Mouse (Mus musculus) stomach, embryonic 16.5 days (tissue): ENCODE data around the gene Pgam1. TPM values are rescaled to one million over a fixed set of nuclear protein-coding genes. Genes with fewer than 3 reads are reported as not detected.
"Not testable (repeated sequence)": the region's sequence is repeated elsewhere in the genome, so short reads cannot be mapped to it uniquely, and the experiment has no call there.

Experiments used
- ATAC-seq: fragments of 200-750 bp; cut with Nextera tagmentation; 2 replicates; pipeline ENCODE4 v1.8.0; 2017; ENCODE audit warnings: moderate number of reproducible peaks, moderate TSS enrichment; ENCODE audit not compliant: insufficient read depth, low FRiP score
- H3K27ac ChIP-seq: fragments of 300-500 bp; sonication (generic); 2 replicates; pipeline ENCODE4 v1.5.1; 2014; ENCODE audit warnings: low read length
- H3K27me3 ChIP-seq: fragments of 300-500 bp; sonication (generic); 2 replicates; pipeline ENCODE4 v1.6.1; 2014; ENCODE audit warnings: low read length, control low read depth, mixed read lengths; ENCODE audit not compliant: control insufficient read depth, insufficient read depth
- H3K36me3 ChIP-seq: fragments of 300-500 bp; sonication (generic); 2 replicates; pipeline ENCODE4 v1.6.1; 2014; ENCODE audit warnings: low read length; ENCODE audit not compliant: control insufficient read depth, insufficient read depth
- H3K4me1 ChIP-seq: fragments of 300-500 bp; sonication (generic); 2 replicates; pipeline ENCODE4 v1.6.1; 2014; ENCODE audit warnings: low read length, control low read depth, mixed read lengths; ENCODE audit not compliant: control insufficient read depth, insufficient read depth
- H3K4me2 ChIP-seq: fragments of 300-500 bp; sonication (generic); 2 replicates; pipeline ENCODE4 v1.6.1; 2014; ENCODE audit warnings: low read depth, low read length, mixed read lengths
- H3K4me3 ChIP-seq: fragments of 300-500 bp; sonication (generic); replicated peaks from 2 replicates; pipeline ENCODE4 v1.5.1; 2014; ENCODE audit warnings: mild to moderate bottlenecking, low read length
- H3K9ac ChIP-seq: fragments of 300-500 bp; sonication (generic); 2 replicates; pipeline ENCODE4 v1.6.1; 2014; ENCODE audit warnings: low read length
- H3K9me3 ChIP-seq: fragments of 300-500 bp; sonication (generic); replicated peaks from 2 replicates; pipeline ENCODE4 v1.6.1; 2016; ENCODE audit warnings: low read length, control low read depth; ENCODE audit not compliant: control insufficient read depth
- WGBS: fragments of 180-500 bp; shearing (Covaris S2); extraction: QIAGEN DNeasy Blood & Tissue Kit; methylation state at CpG from one replicate; pipeline ENCODE4 v1.1.7; 2014; 5-methylcytosine and 5-hydroxymethylcytosine counted together
- polyA plus RNA-seq: library from polyadenylated mRNA; unstranded; fragments of >200 nt; fragmentation: Nextera tagmentation; extraction: Ambion mirVana; gene quantifications from 2 replicates; pipeline ENCODE4 v1.2.1, GENCODE M21; 2015

Pgam1 gene
- 706 and 744 TPM in 2 replicates for polyA plus RNA-seq

GRCm38 (mm10) chr19:41911178-41912073 lies at the start of gene Pgam1:
Gene Pgam1, plus strand, starts transcription at chr19:41911923.
- Histone ChIP-seq H3K9ac (peak within 1 kb of the TSS; percentile 100), H3K4me3 (peak within 1 kb of the TSS; percentile 100), H3K27me3 (no peaks in the 10 kb centered on the region), H3K9me3 (no peaks in the 10 kb centered on the region), H3K4me1 (peaks cover 32% of the 10 kb centered on the region), H3K27ac (peak within 1 kb of the TSS; percentile 96), H3K4me2 (peak within 1 kb of the TSS; percentile 82), H3K36me3 (peaks cover 9% of the 10 kb centered on the region; the same call in 1 of the 2 replicates)
- peak; percentile 96 for ATAC-seq
- WGBS, result 5% methylated on average over 54 of the region's 54 CpGs

GRCm38 (mm10) chr19:41866707-41867106 lies 45.0 kb upstream of the Pgam1 start:
- Histone ChIP-seq H3K27ac (no peak overlapping the region), H3K9me3 (no peaks in the 10 kb centered on the region), H3K9ac (no peak overlapping the region), H3K4me2 (no peak overlapping the region), H3K36me3 (peaks cover 8% of the 10 kb centered on the region; the same call in 1 of the 2 replicates), H3K4me1 (no peaks in the 10 kb centered on the region), H3K4me3 (no peak overlapping the region), H3K27me3 (no peaks in the 10 kb centered on the region)
- WGBS, result 87% methylated on average over 8 of the region's 8 CpGs
- ATAC-seq, result no peak

- no peak overlapping the region for H3K4me3 ChIP-seq
- no peaks in the 10 kb centered on the region for H3K4me1 ChIP-seq
- 0 out of 2 replicates have a peak, but pooled peaks cover 5% of the 10 kb centered on the region for H3K36me3 ChIP-seq
- H3K9ac ChIP-seq, result no peak overlapping the region
- no peak overlapping the region for H3K27ac ChIP-seq
- no peak for ATAC-seq
- WGBS, result 98% methylated on average over 5 of the region's 5 CpGs
- H3K9me3 ChIP-seq, result no peaks in the 10 kb centered on the region
- H3K27me3 ChIP-seq, result no peaks in the 10 kb centered on the region
- H3K4me2 ChIP-seq, result no peak overlapping the region
Observed at GRCm38 (mm10) chr19:41869296-41869695, 42.4 kb upstream of the Pgam1 start.

DNA sequence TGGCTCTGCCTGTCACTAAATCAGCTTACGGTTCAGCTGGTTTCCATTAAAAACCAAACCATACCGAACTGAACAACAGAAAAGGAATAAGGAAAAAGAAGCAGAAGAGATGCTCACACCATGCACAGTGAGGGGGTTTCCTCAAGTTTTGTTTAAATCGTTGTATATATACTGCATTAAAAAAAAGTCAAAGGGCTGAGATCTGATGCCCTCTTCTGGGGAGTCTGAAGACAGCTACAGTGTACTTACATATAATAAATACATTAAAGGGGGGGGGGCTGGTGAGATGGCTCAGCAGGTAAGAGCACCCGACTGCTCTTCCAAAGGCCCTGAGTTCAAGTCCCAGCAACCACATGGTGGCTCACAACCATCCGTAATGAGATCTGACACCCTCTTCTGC lies 41.8 kb upstream of the Pgam1 start:
- not testable (repeated sequence) for H3K36me3 ChIP-seq, H3K4me3 ChIP-seq, H3K4me2 ChIP-seq, H3K9ac ChIP-seq, H3K27me3 ChIP-seq, H3K4me1 ChIP-seq, ATAC-seq, H3K9me3 ChIP-seq, H3K27ac ChIP-seq
- WGBS, result 79% methylated on average over 5 of the region's 5 CpGs

DNA sequence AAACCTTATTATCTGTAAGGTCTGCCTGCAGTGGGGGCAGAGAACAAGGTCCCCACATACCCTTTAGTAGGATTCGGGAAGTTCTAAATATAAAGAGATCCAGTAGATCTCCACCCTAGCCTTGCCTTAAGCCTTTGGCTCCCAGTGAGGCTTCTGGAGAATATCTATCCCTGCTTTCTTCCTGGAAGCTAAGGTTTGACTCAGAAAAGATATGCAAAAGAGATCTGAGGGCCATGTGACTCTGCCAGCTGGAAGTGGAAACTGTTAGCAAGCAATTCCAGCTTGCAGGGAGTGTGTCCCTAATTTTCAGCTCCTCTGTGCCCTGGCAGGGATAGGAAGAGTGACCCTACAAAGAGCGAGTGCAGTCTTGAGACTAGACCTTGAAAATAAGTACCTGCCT lies 39.4 kb upstream of the Pgam1 start:
- H3K9ac ChIP-seq, result no peak overlapping the region
- H3K4me1 ChIP-seq, result no peaks in the 10 kb centered on the region
- no peaks in the 10 kb centered on the region for H3K27me3 ChIP-seq
- H3K27ac ChIP-seq, result no peak overlapping the region
- no peak overlapping the region for H3K4me3 ChIP-seq
- no peak overlapping the region for H3K4me2 ChIP-seq
- H3K36me3 ChIP-seq, result 0 out of 2 replicates have a peak, but pooled peaks cover 5% of the 10 kb centered on the region
- WGBS, result 87% methylated on average over 2 of the region's 2 CpGs
- ATAC-seq, result no peak
- H3K9me3 ChIP-seq, result no peaks in the 10 kb centered on the region

GRCm38 (mm10) chr19:41874356-41874755 lies 37.4 kb upstream of the Pgam1 start:
- WGBS, result 91% methylated on average over 14 of the region's 14 CpGs

DNA sequence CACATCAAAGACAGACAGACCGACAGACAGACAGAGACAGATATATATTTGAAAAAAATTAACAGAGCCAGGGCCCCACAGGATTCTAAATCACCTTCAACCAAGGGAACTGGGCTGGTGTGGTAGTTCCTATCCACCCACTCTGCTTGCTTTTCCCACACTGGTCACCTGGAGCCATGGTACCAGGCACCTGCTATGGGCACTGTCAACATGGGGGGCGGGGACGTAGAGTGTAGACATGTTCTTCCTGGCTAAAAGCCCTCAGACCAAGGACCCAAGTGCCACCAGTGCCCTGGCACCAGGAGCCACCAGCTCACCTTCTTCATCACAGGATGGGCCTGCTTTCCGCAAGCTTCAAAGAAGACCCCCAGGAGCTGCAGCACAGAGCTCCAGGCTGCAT lies 29.9 kb upstream of the Pgam1 start:
- no peak for ATAC-seq
- H3K27me3 ChIP-seq, result no peaks in the 10 kb centered on the region
- H3K4me1 ChIP-seq, result no peaks in the 10 kb centered on the region
- H3K4me2 ChIP-seq, result no peak overlapping the region
- H3K9me3 ChIP-seq, result no peaks in the 10 kb centered on the region
- no peak overlapping the region for H3K27ac ChIP-seq
- H3K36me3 ChIP-seq, result no peaks in the 10 kb centered on the region
- H3K9ac ChIP-seq, result no peak overlapping the region
- 93% methylated on average over 4 of the region's 4 CpGs for WGBS
- H3K4me3 ChIP-seq, result no peak overlapping the region

More at GRCm38 (mm10) chr19:41874356-41874755, 37.4 kb upstream of the Pgam1 start:
- ATAC-seq, result no peak
- Histone ChIP-seq H3K27me3 (no peaks in the 10 kb centered on the region), H3K4me1 (no peaks in the 10 kb centered on the region), H3K27ac (no peak overlapping the region), H3K4me2 (no peak overlapping the region), H3K9ac (no peak overlapping the region), H3K36me3 (0 out of 2 replicates have a peak, but pooled peaks cover 2% of the 10 kb centered on the region), H3K9me3 (no peaks in the 10 kb centered on the region), H3K4me3 (no peak overlapping the region)

GRCm38 (mm10) chr19:41883882-41884281 lies 27.8 kb upstream of the Pgam1 start:
- WGBS, result 87% methylated on average over 9 of the region's 9 CpGs
- Histone ChIP-seq H3K27me3 (no peaks in the 10 kb centered on the region), H3K4me3 (no peak overlapping the region), H3K36me3 (0 out of 2 replicates have a peak, but pooled peaks cover 2% of the 10 kb centered on the region), H3K9me3 (no peaks in the 10 kb centered on the region), H3K4me2 (no peak overlapping the region), H3K9ac (no peak overlapping the region), H3K4me1 (no peaks in the 10 kb centered on the region), H3K27ac (no peak overlapping the region)
- ATAC-seq, result no peak

GRCm38 (mm10) chr19:41888191-41888590 lies 23.5 kb upstream of the Pgam1 start:
- H3K4me2 ChIP-seq, result no peak overlapping the region
- H3K4me3 ChIP-seq, result no peak overlapping the region
- H3K4me1 ChIP-seq, result no peaks in the 10 kb centered on the region
- H3K9ac ChIP-seq, result no peak overlapping the region
- no peaks in the 10 kb centered on the region for H3K27me3 ChIP-seq
- H3K36me3 ChIP-seq, result peaks cover 2% of the 10 kb centered on the region; the same call in 1 of the 2 replicates
- no peaks in the 10 kb centered on the region for H3K9me3 ChIP-seq
- no peak for ATAC-seq
- H3K27ac ChIP-seq, result no peak overlapping the region
